Mouse (Mus musculus) kidney, adult 9 months (tissue): ENCODE measurements at regions not wholly inside any gene's neighbourhood (a gene's known extent, or its start where the extent isn't known, plus 50 kb on each side); places are given as distances from the start of the nearest gene placed in this dataset.

Source experiments
- DNase-seq: peaks from one replicate; pipeline ENCODE4 v3.0.0; 2022

GRCm38 (mm10) chr9:101546213-101546832, 294.7 kb upstream of the Ppp2r3a start:
- no peak for DNase-seq

- no peak for DNase-seq
These were observed 266.5 kb upstream of the Ppp2r3a start for GRCm38 (mm10) chr9:101518137-101518536.

GRCm38 (mm10) chr9:101510807-101511206, 259.2 kb upstream of the Ppp2r3a start:
- DNase-seq = no peak

GRCm38 (mm10) chr9:101509196-101509595, 257.6 kb upstream of the Ppp2r3a start:
- DNase-seq = no peak

GRCm38 (mm10) chr9:101507023-101507690, 255.6 kb upstream of the Ppp2r3a start:
- peak; percentile 65 for DNase-seq

- no peak for DNase-seq
These were observed 250.3 kb upstream of the Ppp2r3a start for GRCm38 (mm10) chr9:101501706-101502465.

GRCm38 (mm10) chr9:101501036-101501435, 249.4 kb upstream of the Ppp2r3a start:
- no peak for DNase-seq

- peak; percentile 45 for DNase-seq
These were observed 247.1 kb upstream of the Ppp2r3a start for GRCm38 (mm10) chr9:101498721-101499120.

- DNase-seq = no peak
These were observed 244.2 kb upstream of the Ppp2r3a start for GRCm38 (mm10) chr9:101495768-101496167.

GRCm38 (mm10) chr9:101489013-101489412, 237.4 kb upstream of the Ppp2r3a start:
- DNase-seq = no peak

- DNase-seq = no peak
These were observed 224.6 kb upstream of the Ppp2r3a start for GRCm38 (mm10) chr9:101476223-101476622.

- no peak for DNase-seq
These were observed 221.5 kb upstream of the Ppp2r3a start for GRCm38 (mm10) chr9:101473074-101473461.

GRCm38 (mm10) chr9:101472101-101473073, 220.8 kb upstream of the Ppp2r3a start:
- DNase-seq = peak; percentile 9

GRCm38 (mm10) chr9:101471665-101472064, 220.1 kb upstream of the Ppp2r3a start:
- no peak for DNase-seq

GRCm38 (mm10) chr9:101469756-101470155, 218.2 kb upstream of the Ppp2r3a start:
- DNase-seq = no peak

GRCm38 (mm10) chr9:101464727-101465427, 213.3 kb upstream of the Ppp2r3a start:
- no peak for DNase-seq

- DNase-seq = no peak
These were observed 207.5 kb upstream of the Ppp2r3a start for GRCm38 (mm10) chr9:101458947-101459627.

GRCm38 (mm10) chr9:101458306-101458946, 206.8 kb upstream of the Ppp2r3a start:
- DNase-seq = no peak

GRCm38 (mm10) chr9:101446316-101446715, 194.7 kb upstream of the Ppp2r3a start:
- DNase-seq = no peak

GRCm38 (mm10) chr9:101445764-101446163, 194.2 kb upstream of the Ppp2r3a start:
- DNase-seq = no peak

- DNase-seq = no peak
These were observed 193.7 kb upstream of the Ppp2r3a start for GRCm38 (mm10) chr9:101445293-101445692.
